Mouse (Mus musculus): ENCODE measurements at regions not wholly inside any gene's neighbourhood (a gene's known extent, or its start where the extent isn't known, plus 50 kb on each side); places are given as distances from the start of the nearest gene placed in this dataset.

DNA sequence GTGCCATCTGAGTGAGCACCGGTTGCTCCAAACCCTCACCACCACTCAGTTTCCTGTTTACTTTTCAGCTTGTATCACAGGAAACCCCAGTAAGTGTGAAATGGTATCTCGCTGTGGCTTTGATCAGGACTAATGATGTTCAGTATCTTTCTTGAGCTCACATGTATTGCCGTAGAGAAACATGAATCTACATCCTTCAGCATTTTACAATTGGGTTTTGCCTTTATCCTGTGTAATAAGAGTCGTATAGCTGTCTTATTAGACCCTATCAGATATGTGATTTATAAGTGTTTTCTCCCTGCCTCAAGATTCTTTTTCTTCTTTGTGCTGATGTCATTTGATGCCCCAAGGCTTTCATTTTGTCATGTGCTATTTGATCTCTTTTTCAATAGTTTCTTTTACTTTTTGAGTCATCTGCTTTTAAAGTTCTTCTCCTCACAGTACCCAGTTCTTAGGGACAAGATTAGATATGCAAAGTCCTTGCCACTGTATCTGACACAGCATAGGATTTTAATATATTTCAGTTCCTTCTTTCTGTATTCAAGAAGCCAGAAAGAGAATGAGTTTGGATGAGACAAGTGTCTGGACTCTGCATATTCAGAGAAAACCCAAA is 246.0 kb downstream of the Tle4 start:
- TF ChIP-seq GATA1 (IDR thresholded peaks at IDR 0.05; ENCODE audit: borderline replicate concordance, low read length), result no peak
- TF ChIP-seq FLI1 (IDR thresholded peaks at IDR 0.05; ENCODE audit: low read length), result no peak

Measured in megakaryocyte, embryonic 14.5 days (primary cell).